Mouse (Mus musculus): ENCODE measurements at regions not wholly inside any gene's neighbourhood (a gene's known extent, or its start where the extent isn't known, plus 50 kb on each side); places are given as distances from the start of the nearest gene placed in this dataset.

DNA sequence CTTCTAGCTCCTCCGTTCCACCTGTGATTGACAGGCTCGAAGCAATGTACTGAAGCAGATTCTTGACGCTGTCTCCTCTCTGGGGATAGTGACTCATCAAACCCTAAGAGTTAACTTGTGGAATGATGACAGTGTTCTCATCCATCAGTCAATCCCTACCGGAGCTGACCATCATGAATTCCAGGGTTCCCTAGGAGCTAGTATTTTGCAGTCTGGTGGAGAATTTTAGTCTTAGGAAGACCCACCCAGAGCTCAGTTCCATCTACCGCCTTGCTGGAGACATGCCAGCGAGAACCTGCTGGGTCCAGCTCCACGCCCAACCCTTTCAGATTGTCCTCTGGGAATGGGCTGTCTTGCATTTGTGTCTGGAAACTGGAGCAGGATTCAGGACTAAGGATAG, 85.4 kb upstream of the Zfp366 start:
- in situ Hi-C loops (cut with MboI, MseI): no loop called here

DNA sequence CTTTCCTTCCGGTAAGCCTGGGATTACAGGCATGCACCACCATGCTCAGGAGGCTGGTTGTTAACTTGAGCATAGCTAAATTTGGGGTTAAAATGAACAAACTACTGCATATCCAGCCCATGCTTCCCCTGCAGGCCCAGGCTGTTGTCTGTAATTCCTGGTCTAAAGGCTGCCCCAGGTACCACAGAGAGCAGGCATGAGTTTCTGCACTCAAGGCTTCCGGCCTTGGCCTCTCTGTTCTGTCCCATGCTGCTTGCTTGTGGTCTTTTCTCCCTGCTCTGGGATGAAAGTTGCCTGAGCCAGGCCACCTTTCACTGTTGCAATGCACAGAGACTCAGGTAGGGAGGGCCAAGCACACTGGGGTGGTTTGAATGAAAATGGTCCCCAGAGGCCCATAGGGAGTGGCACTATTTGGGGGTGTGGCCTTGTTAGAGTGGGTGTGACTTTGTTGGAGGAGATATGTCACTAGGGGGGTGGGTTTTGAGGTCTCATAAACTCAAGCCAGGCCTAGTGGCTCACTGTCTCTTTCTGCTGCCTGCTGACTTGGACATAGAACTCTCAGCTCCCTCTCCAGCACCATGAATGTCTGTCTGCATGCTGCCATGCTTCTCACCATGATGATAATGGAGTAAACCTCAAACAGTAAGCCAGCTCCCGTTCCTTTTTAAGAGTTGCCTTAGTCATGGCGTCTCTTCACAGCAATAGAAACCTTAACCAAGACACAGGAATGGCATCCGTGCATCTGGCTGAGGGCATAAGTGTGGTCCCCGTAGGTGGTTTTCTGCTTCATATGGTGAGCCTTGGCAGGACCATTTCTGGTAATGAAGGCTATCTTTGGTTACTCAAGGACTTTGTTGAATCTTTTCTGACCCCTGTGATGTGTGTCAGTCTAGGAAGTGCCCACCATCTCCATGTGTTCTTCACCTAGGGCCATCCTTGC, 86.7 kb upstream of the Zfp366 start:
- in situ Hi-C loops (cut with MboI, MseI): no loop called here

DNA sequence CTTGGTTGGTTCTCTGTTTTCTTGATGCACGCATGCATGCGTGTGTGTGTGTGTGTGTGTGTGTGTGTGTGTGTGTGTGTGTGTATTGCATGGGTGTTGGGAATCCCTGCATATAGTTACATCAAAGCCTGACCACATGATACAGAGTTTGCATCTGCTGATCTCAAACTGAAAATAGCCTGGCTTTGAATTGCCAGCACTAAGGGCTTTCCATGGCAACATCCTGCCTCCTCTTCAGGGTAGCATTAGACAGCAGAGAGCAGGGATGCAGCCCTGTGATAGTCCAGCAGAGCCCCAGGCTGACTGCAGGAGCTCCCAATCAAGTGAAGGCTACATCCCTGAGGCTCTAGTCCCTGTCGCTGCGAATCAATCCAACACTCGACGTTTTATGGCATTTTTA, 87.8 kb upstream of the Zfp366 start:
- in situ Hi-C loops (cut with MboI, MseI): no loop called here

DNA sequence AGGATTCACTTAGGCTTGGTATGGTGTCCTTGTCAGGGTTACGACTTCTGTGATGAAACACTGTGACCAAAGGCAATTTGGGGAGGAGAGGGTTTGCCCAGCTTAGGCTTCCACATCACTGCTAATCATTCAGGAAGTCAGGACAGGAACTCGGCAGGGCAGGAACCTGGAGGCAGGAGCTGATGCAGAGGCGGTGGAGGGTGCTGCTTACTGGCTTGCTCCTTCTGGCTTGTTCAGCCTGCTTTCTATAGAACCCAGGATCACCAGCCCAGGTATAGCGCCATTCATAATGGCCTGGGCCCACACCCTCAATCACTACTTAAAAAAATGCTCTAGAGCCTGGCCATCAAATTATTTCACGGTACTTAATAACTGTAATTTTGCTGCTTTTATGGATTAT, 89.6 kb upstream of the Zfp366 start:
- in situ Hi-C loops (cut with MboI, MseI): no loop called here

DNA sequence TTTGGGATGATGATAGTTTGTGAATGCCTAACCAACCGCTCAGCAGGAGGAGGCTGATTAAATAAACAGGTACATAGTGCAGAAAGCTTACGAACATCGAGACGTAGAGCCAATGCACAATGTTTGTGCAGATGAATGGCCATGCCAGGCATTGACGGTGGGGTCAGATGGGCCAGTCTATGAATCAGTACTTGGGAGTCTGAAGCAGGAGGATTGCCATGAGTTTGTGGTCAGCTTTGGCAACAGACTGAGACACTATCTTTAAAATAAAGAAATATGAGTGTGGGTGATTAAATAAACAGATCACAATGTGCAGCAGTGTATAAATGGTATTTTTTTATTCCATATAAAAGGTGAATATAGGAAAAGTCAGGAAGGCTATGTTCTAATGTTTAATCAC, 90.4 kb upstream of the Zfp366 start:
- in situ Hi-C loops (cut with MboI, MseI): no loop called here

DNA sequence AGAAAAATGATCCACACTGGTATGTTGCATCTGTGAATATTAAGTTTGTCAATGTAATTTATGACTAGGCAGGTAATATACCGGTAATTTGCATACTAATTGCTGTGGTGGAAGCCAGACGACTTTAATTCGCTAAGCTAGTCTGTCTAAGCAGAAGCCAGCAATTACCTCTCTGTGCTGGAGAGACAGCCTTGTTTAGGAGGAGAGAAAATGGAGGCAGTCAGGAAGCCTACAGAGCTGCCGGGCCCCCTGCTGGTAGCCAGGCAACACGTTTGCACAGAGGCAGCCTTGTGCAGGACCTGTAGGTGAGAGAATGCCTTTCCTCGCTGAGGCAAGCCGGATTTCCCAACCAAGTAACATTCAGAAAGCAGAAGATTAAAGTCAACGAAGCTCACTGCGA, 91.4 kb upstream of the Zfp366 start:
- in situ Hi-C loops (cut with MboI, MseI): no loop called here

DNA sequence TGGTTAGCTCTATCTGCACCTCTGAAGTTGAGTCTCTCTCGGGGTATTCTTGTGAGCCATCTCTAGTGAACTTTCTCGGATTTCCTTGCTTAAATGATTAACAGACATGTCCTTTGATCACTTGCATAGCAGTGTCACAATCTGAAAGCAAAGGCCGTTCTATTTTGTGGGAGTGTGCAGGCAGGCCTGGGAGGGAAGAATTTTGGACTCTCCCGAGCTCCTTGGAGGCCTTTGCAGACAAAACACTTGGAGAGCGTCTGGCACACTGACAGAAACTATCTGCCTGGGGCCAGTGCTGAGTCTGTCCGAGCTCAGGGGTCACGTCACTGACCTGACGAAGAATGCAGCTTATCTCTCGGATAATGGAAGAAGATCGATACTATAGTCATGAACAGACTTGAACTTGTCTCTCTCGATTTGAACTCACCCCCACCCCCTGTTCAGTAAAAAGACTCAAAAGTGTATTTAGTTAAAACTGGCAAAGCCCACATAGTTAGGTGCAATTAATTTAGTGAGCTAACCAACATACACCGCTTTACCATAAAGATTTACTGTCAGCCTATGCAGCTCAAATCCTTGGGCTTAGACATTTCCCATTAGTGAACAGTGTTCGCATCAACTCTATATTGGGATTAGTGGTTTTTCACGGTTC, 92.2 kb upstream of the Zfp366 start:
- in situ Hi-C loops (cut with MboI, MseI): no loop called here

DNA sequence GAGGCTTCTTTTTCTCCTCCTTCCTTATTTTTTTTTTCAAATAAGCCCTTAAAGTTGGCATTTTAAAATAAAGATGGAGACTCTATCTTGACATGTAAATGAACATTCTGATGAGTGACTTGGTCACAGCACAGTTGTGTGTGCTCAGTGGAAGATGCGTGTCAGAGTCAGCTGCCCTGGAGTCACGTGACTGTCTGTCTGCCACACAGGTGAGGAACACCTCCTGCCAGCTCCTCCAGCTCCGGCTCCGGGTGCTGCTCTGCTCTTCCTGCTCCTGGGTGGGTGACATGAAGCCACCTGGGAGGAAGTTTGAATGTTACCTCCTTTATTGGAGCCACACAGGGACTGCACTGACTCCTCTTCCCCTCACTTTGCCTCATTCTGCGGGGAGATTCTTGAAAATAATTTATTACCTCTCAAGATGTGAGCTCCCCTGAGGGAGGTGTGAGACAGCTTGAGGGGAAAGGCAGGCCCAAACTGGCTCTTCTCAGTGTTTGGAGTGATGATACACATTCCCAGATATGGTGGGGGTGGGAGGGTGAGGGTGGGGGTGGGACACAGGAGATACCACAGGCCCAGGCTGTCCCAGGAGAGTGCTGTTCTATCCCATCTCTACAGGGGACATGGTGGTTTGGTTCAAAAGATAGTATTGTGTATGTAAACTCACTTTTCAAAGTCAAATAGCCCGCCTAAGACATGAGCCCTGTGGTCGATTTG, 92.9 kb upstream of the Zfp366 start:
- in situ Hi-C loops (cut with MboI, MseI): no loop called here

DNA sequence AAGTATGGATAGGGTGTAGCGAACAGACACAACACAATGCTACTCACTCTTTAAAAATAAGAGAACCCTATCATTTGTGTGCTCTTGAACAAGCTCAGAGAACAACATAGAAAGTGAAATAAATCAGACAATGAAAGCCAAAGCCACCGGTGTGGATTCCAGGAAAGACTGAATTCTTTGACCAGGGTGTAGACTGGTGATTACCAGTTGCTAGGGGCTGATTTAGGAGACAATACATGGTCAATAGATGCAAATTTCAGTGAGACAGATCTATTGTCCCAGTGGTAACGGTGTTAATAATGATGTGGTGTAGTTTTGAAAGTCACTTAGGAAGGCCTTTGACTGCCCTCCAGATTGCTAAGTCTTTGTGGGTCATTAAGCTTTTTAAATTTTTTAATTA, 94.3 kb upstream of the Zfp366 start:
- in situ Hi-C loops (cut with MboI, MseI): no loop called here

DNA sequence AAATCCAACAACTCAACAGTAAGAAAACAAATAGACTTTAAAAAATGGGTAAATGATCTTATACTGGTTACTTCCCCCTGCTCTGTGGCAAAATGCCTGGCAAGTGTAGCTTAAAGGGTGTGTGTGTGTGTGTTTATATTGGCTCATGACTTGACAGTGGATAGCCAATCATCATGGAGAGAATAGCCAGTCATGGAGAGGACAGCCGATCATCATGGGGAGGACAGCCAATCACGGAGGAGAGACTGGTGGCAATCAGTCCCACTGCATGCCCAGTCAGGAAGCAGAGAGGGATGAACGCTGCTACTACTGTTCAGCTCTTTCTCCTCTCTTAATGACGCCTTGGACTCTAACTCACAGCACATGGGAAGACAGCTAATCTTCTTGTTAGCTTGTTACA, 96.3 kb upstream of the Zfp366 start:
- in situ Hi-C loops (cut with MboI, MseI): no loop called here

DNA sequence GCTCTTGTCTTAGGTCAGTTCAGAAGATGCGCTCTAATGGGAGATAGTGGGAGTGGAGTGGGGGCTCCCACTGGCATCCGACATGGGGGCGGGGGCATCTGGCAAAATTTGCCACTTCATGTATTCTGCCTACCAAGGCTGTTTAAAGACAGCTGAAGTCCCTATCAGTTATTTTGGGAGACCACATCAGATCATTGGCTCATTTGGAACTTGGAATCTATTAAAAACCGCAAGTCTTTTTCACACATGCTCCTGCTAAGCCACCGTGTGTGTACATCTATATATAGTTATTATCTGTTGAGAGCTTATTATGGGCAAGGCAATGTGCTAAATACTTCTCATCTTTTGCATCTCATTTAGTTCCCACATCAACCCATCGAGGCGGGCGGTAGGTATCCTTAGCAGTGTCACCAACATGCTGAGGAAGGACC, 95.0 kb upstream of the 1700024P04Rik start:
- in situ Hi-C loops (cut with MboI, MseI): no loop called here

DNA sequence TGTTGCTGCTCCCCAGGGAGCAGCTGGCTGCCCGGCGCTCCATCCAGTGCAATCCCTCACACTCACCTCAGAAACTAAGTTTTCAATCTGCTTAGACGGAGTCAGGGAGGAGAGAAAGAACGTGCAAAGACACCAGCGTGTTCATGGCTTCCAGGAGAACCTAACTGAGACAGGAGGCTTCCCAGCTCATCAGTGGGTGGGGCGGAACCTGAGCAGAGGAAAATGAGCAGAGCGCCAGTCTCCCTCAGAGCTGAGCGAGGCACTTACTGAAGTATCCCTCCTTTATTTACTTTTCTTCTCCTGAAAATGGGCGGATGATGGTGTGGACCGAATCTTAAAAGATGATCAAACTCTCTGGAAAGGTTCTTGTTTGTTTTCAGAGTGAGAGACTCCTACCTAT, 94.3 kb upstream of the 1700024P04Rik start:
- in situ Hi-C loops (cut with MboI, MseI): no loop called here

DNA sequence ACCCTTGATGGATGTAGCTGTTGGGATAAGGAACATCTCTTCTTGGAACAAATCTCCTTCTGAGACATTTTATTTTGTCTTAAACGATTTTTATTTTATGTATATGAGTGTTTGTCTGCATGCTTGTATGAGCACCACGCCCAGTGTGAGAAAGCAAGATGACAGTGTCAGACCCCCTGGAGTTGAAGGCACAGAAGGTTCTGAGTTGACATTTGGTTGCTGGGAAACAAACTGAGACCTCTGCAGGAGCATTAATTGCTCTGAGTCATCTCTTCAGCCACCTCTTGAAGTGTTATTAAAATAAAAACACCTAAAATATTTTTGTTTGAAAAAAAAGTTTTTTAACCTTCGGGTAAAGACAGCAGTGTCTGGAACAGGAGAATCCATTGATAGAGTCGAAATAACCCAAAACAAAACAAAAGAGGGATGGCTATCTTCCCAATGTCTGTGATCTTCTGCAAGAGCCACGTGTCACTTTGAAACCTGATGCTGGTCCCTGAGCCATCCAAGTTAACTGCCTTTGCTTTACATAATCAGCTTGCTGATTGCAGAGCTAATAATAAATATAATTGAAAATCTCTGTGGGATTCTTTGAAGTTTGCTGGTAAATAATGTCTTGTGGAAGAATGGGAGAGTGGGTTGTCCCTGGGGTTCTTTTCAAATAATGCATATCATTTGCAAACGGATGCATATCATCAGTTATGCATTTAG, 92.8 kb upstream of the 1700024P04Rik start:
- in situ Hi-C loops (cut with MboI, MseI): no loop called here

DNA sequence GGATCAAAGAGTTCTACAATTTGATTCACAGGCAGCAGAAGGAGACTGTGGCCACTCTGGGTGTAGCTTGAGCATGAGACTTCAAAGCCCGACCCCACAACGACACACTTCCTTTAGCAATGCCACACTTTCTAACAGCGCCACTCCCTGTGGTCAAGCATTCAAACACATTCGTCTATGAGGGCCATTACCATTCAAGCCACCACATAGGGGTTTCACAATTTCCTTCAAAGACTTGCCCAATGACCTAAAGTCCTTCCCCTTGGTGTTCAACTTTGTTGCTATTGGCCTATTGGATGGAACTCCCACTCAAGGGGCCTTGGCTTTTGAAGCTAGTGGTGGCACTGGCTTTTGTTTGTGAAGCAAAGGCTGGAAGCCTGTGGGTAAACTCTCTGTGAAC, 91.1 kb upstream of the 1700024P04Rik start:
- in situ Hi-C loops (cut with MboI, MseI): no loop called here

DNA sequence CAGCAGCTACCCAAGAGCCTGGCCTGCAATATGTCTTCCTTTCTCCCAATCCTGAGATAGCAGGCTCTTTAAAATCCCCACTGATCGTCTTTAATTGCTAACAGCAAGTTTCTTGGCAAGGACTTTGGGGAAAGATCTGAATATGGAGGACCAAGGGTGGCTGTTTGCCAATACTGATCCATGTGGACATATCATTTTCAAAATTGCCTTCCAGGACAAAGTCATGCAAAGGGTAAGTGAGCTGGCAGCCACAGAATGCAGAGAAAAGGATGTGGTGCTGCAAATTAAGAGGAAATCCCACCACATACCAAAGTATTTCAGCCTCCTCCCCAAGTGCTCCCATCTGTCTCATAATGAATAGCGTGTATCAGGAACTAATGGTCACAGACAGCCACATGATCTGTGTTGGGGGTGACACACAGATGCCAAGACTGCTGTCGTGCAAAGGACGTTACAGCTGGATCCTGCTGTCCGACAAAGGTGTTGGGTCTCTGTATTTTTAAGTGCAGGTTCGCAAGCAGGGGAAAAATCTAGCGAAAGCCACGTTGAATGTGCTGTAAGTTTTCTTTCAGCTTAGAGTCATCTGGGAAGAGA, 87.6 kb upstream of the 1700024P04Rik start:
- in situ Hi-C loops (cut with MboI, MseI): no loop called here

DNA sequence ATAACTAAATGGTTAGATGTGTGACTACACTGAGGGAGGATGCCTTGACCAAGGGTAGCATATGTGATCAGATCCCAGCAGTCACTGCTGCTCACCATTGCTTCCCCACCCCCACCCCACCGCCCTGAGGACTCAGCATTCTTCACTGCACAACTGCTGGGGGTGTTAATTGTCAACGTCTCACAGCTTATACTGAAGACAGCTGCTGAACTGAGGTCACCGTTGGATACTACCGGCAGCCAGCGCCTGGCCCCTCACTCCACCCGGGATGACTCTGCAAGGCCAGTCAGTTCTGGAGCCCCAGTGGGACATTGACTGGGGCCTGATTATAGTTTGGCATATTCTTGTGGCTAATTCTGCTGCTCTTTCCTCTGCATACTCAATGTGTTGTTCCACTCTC, 87.0 kb upstream of the 1700024P04Rik start:
- in situ Hi-C loops (cut with MboI, MseI): no loop called here

DNA sequence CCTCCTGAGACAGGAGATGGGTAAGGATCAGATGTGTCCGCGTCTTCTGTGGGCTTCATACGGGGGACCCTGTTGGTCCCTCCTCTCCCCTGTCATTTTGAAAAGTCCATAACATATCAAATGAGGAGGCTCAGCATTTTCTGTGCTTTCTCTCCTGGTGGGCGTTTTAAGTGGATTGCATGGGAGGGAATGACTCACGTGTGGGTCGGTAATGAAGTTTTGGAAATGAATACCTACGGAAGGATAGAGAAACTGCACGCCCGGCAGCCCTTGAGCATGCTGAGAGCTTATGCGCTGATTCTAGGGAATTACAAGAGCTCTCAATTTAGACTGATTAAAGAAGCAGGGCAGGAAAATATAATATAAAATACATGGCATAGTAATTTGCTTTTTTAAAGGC, 85.4 kb upstream of the 1700024P04Rik start:
- in situ Hi-C loops (cut with MboI, MseI): no loop called here

DNA sequence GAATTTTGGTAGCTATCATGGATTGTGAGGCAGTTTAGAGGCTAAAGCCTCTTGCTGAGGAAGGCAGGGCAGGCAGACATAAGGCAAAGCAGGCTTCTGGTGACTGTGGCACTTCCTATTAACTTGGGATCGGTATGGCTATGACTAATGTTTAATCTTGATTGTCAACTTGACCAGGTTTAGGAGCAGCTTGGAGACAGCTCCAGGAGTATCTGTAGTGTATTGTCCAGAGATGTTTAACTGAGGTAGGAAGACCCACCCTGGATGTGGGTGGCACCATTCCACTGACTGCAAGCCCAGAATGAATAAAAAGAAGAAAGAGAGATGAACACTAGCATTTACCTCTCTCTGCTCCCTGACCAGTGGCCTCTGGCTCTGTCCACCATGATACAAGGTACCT, 83.1 kb upstream of the 1700024P04Rik start:
- in situ Hi-C loops (cut with MboI, MseI): no loop called here

DNA sequence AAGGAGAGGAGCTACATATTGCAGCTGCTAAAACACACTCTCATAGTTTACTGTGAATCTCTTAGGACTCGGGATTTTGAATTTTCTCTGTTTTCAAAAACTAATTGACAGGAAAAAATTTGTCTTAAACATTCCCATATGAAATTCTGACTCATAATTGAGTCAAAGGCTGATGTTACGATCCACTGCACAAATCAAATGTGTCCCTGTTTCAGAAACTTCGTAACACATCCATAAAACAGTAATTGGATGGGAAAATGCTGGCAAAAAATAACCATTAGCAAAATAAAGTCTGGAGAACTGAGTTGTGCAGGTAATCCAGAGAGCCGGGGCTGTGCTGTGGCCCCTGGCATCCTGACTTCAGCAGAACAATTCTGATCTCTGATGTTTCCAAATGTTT, 79.1 kb upstream of the 1700024P04Rik start:
- in situ Hi-C loops (cut with MboI, MseI): no loop called here

DNA sequence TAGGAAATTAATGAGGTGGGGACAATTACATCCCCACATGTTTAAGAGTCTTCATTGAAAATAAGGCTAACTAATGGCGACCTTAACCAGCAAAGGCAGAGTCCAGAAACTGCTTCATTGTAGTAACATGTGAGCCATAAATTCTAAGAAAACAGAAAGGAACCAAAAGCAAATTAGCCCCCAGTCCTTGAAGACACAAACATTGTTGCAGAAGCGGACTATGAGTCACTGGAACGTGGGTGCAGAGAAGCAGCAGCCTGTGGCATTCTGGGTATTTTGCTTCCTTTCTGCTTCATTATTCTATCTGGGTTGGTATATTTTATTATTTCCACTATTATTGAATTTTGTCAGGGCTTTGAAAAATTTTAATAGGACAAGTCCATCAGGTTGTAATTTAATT, 78.6 kb upstream of the 1700024P04Rik start:
- in situ Hi-C loops (cut with MboI, MseI): no loop called here
